Mouse (Mus musculus) c-Kit-negative CD71-positive TER-119-positive erythroid progenitor cells, embryonic 14.5 days (primary cell): Measurements from ENCODE around the gene Slc19a3.

ENCODE experiments used
- DNase-seq: peaks from one replicate; pipeline ENCODE4 v3.0.0-alpha.2; 2013; ENCODE audit warnings: low read depth, low spot score

Gene Slc19a3

GRCm38 (mm10) chr1:83038109-83038672 lies at the start of gene Slc19a3:
TSS of gene Slc19a3 (minus strand) at chr1:83038448.
- no peak for DNase-seq

- DNase-seq = no peak
Observed at GRCm38 (mm10) chr1:83084790-83085189, 46.5 kb upstream of the Slc19a3 start.

GRCm38 (mm10) chr1:83077016-83077415 lies 38.8 kb upstream of the Slc19a3 start:
- DNase-seq = no peak

GRCm38 (mm10) chr1:83076190-83076917 lies 38.1 kb upstream of the Slc19a3 start:
- peak; percentile 37 for DNase-seq

- no peak for DNase-seq
Observed at GRCm38 (mm10) chr1:83075526-83076189, 37.4 kb upstream of the Slc19a3 start.

GRCm38 (mm10) chr1:83067205-83067604 lies 29.0 kb upstream of the Slc19a3 start:
- no peak for DNase-seq

- DNase-seq = no peak
Observed at GRCm38 (mm10) chr1:83066577-83066976, 28.3 kb upstream of the Slc19a3 start.

GRCm38 (mm10) chr1:83064851-83065250 lies 26.6 kb upstream of the Slc19a3 start:
- DNase-seq = peak; percentile 17

GRCm38 (mm10) chr1:83060643-83061042 lies 22.4 kb upstream of the Slc19a3 start, which contains the start of gene Krtap28-13:
TSS of gene Krtap28-13 (plus strand) at chr1:83060930.
- DNase-seq = no peak

GRCm38 (mm10) chr1:83059278-83059677 lies 21.0 kb upstream of the Slc19a3 start, which contains the start of gene A030005K14Rik:
TSS of gene A030005K14Rik (minus strand) at chr1:83059378.
- DNase-seq = no peak

GRCm38 (mm10) chr1:83058481-83058880 lies 20.2 kb upstream of the Slc19a3 start:
- DNase-seq = no peak

- DNase-seq = no peak
Observed at GRCm38 (mm10) chr1:83044882-83045427, 6.7 kb upstream of the Slc19a3 start, which contains the start of gene Gm47969. TSS of gene Gm47969 (plus strand) at chr1:83044932.

- DNase-seq = no peak
Observed at GRCm38 (mm10) chr1:83042380-83042779, 4.1 kb upstream of the Slc19a3 start, which contains the start of gene Krtap28-10. TSS of gene Krtap28-10 (minus strand) at chr1:83042480.

GRCm38 (mm10) chr1:83039080-83039479 lies 832 bp upstream of the Slc19a3 start:
- no peak for DNase-seq

- DNase-seq = no peak
Observed at GRCm38 (mm10) chr1:83036892-83037667, 1.2 kb downstream of the Slc19a3 start.

GRCm38 (mm10) chr1:83034509-83034908 lies 3.7 kb downstream of the Slc19a3 start:
- DNase-seq = no peak

- DNase-seq = no peak
Observed at GRCm38 (mm10) chr1:83032508-83032907, 5.7 kb downstream of the Slc19a3 start.

- no peak for DNase-seq
Observed at GRCm38 (mm10) chr1:83031950-83032349, 6.3 kb downstream of the Slc19a3 start.

GRCm38 (mm10) chr1:83016556-83016955 lies 21.7 kb downstream of the Slc19a3 start:
- DNase-seq = no peak

- no peak for DNase-seq
Observed at GRCm38 (mm10) chr1:83015329-83015879, 22.8 kb downstream of the Slc19a3 start.

- no peak for DNase-seq
Observed at GRCm38 (mm10) chr1:83014477-83014876, 23.8 kb downstream of the Slc19a3 start.
